11 mouse cellular contexts compared by ENCODE assay signal in the genomic region with DNA sequence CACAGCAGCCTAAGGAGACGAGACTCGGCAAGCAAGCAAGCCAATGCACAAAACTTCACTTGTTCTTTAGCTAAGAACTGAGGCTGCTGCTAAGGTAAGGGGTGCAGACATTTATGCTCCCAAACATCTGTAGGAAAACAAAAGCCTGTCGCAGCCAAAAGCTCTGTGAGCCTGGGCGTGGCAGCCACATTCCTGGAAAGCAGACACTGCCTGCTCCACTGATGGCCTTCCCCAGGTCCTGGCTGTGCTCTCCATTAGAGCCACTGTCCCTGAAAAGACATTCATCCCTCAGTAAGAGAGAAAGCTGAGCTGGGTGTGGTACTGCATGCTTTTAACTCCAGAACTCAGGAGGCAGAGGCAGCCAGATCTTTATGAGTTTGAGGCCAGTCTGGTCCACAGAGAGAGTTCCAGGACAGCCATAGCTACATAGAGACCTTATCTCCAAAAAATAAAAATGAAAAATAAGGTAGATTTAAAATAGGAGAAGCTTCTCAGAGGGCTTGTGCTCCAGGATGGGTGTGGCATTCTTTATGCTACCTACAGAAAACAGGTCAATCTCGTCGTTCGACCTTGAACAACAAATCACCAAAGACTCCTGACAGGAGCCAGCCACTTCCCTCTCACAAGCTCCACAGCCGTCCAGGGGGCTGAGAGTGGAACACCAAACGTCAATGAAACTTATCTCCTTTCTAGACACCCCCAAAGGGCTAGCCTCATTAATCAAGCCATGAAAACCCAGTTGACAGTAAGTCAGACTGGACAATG. TPM values are rescaled to one million over a fixed set of nuclear protein-coding genes. Genes with fewer than 3 reads are reported as not detected.
DNase-seq lines count a peak whose midpoint lies in the region; ATAC-seq and TF ChIP-seq lines count a peak whose summit lies in the region.
"Had no signal": no experiment of that assay in that cellular context is flagged by ENCODE, and none has a peak within 500 bp of the region (broad histone marks: within the 10 kb centered on the region; RNA-seq: fewer than 3 reads in every experiment).

No protein-coding gene starts in this region.

- 45% methylated on average over 9 of the region's 9 CpGs for WGBS in kidney, postnatal 0 days
- 42% methylated on average over 9 of the region's 9 CpGs for WGBS in intestine, embryonic 16.5 days

- ATAC-seq in kidney, postnatal 0 days (replicated peaks; ENCODE audit: low FRiP score, low read depth) = no peak
- ATAC-seq in intestine, embryonic 16.5 days = no peak
- ATAC-seq: forebrain, embryonic 16.5 days had no signal

- no peak overlapping the region for H3K9ac ChIP-seq in kidney, postnatal 0 days (ENCODE audit: low read depth, low read length)
- no peak overlapping the region for H3K9ac ChIP-seq in intestine, embryonic 16.5 days (ENCODE audit: low read depth, low read length)

- H3K27me3 ChIP-seq in kidney, postnatal 0 days (ENCODE audit: insufficient read depth, low read length) = no peaks in the 10 kb centered on the region
- H3K27me3 ChIP-seq in E14TG2a.4 (ENCODE audit: insufficient read depth, low read length) = no peaks in the 10 kb centered on the region
- H3K27me3 ChIP-seq in intestine, embryonic 16.5 days (replicated peaks; ENCODE audit: control insufficient read depth, insufficient read depth, low read length) = no peaks in the 10 kb centered on the region

- peak; percentile 39 for DNase-seq in gastrocnemius, postnatal 25 days
- DNase-seq in gastrocnemius, postnatal 14 days = no peak
- DNase-seq in kidney, postnatal 0 days (ENCODE audit: low spot score) = no peak
- no peak for DNase-seq in kidney, postnatal 10 days
- no peak for DNase-seq in cerebellum, adult 11-12 months
- no peak for DNase-seq in frontal cortex, adult 2 months (ENCODE audit: extremely low spot score in 1 of 2, low spot score in 1 of 2)
- DNase-seq: lung, postnatal 4 days; right cerebral cortex, postnatal 14 days had no signal

- TF ChIP-seq CTCF in kidney, postnatal 0 days (IDR thresholded peaks at IDR 0.05; ENCODE audit: low read depth) = no peak
- no peak for TF ChIP-seq CTCF in E14TG2a.4 (conservative IDR thresholded peaks at IDR 0.05; ENCODE audit: low read length)

- H3K27ac ChIP-seq in kidney, postnatal 0 days = 0 out of 2 replicates have a peak overlapping the region, but pooled peaks have one; percentile 31
- peak overlapping the region; percentile 8 for H3K27ac ChIP-seq in intestine, embryonic 16.5 days (ENCODE audit: low read length)

- no peaks in the 10 kb centered on the region for H3K9me3 ChIP-seq in kidney, postnatal 0 days (replicated peaks; ENCODE audit: low read length)
- no peaks in the 10 kb centered on the region for H3K9me3 ChIP-seq in E14TG2a.4 (ENCODE audit: low read length)
- no peaks in the 10 kb centered on the region for H3K9me3 ChIP-seq in intestine, embryonic 16.5 days (ENCODE audit: control insufficient read depth, low read length)

- H3K4me1 ChIP-seq in kidney, postnatal 0 days (replicated peaks; ENCODE audit: insufficient read depth, low read length) = peaks cover 18% of the 10 kb centered on the region
- peaks cover 90% of the 10 kb centered on the region for H3K4me1 ChIP-seq in E14TG2a.4 (replicated peaks; ENCODE audit: low read depth, low read length)
- peaks cover 34% of the 10 kb centered on the region for H3K4me1 ChIP-seq in intestine, embryonic 16.5 days (ENCODE audit: control insufficient read depth, insufficient read depth, low read length)

- intact Hi-C loops in gastrocnemius, postnatal 14 days (cut with DNase I; ENCODE audit: low total_unique reads) = no loop called here

- no peaks in the 10 kb centered on the region for H3K36me3 ChIP-seq in kidney, postnatal 0 days (ENCODE audit: insufficient read depth, low read length)
- peaks cover 4% of the 10 kb centered on the region for H3K36me3 ChIP-seq in E14TG2a.4 (ENCODE audit: insufficient read depth, low read length)
- H3K36me3 ChIP-seq in intestine, embryonic 16.5 days (ENCODE audit: control insufficient read depth, insufficient read depth, low read length) = no peaks in the 10 kb centered on the region

- H3K4me2 ChIP-seq in kidney, postnatal 0 days (ENCODE audit: low read length) = no peak overlapping the region
- no peak overlapping the region for H3K4me2 ChIP-seq in intestine, embryonic 16.5 days (ENCODE audit: low read depth, low read length)

- H3K4me3 ChIP-seq in kidney, postnatal 0 days (replicated peaks; ENCODE audit: low read depth, low read length) = no peak overlapping the region
- peak overlapping the region; percentile 52 for H3K4me3 ChIP-seq in E14TG2a.4 (replicated peaks; ENCODE audit: low read length)
- H3K4me3 ChIP-seq in intestine, embryonic 16.5 days (ENCODE audit: low read length) = no peak overlapping the region

RNA-seq across cellular contexts. Expression of a gene that starts 39.6 kb away (rescaled TPM):
- total RNA-seq in gastrocnemius, postnatal 25 days (2021) = 10 to 100 TPM; 51.9 to 56.2 TPM
- total RNA-seq in gastrocnemius, postnatal 14 days (2021) = 10 to 100 TPM; 25.2 to 26.5 TPM
- polyA plus RNA-seq in kidney, postnatal 0 days (2015; fragmentation: Nextera tagmentation; extraction: Ambion mirVana) = 8.4 and 9.0 TPM in 2 replicates
- polyA plus RNA-seq in intestine, embryonic 16.5 days (2015; fragmentation: Nextera tagmentation; extraction: Ambion mirVana) = 11.7 and 14.2 TPM in 2 replicates
- polyA plus RNA-seq in frontal cortex, adult 2 months (2012; rRNA removed) = 57.7 and 59.8 TPM in 2 replicates
